Mouse (Mus musculus) bone marrow macrophage, adult 2 months (primary cell): Measurements from ENCODE around the gene Slc10a6. TPM values are rescaled to one million over a fixed set of nuclear protein-coding genes. Genes with fewer than 3 reads are reported as not detected.

Experiments
- H3K27ac ChIP-seq: 2 replicates; pipeline ENCODE4 v1.5.1; 2012; ENCODE audit warnings: low read depth, low read length; ENCODE audit not compliant: insufficient read depth
- H3K4me1 ChIP-seq: 2 replicates; pipeline ENCODE4 v1.6.1; 2012; ENCODE audit warnings: low read length; ENCODE audit not compliant: control insufficient read depth, insufficient read depth
- H3K4me3 ChIP-seq: 2 replicates; pipeline ENCODE4 v1.5.1; 2012; ENCODE audit warnings: mild to moderate bottlenecking, low read length, moderate library complexity; ENCODE audit not compliant: insufficient read depth
- CTCF ChIP-seq: IDR thresholded peaks from 2 replicates; pipeline ENCODE4 v1.5.1; 2012; ENCODE audit warnings: low read depth, mild to moderate bottlenecking, low read length, moderate library complexity
- POLR2A ChIP-seq: IDR thresholded peaks from 2 replicates; pipeline ENCODE4 v1.6.1; 2012; ENCODE audit warnings: mild to moderate bottlenecking, low read depth, low read length, borderline replicate concordance
- polyA plus RNA-seq: library from polyadenylated mRNA; stranded (reverse); fragments of >200 nt; gene quantifications from 2 replicates; pipeline ENCODE4 v1.2.4, GENCODE M21; 2012; ENCODE audit not compliant: missing spikeins, insufficient read depth, insufficient read length

Slc10a6 gene
- polyA plus RNA-seq, 1 experiment, result not detected

GRCm38 (mm10) chr5:103622321-103622720 is 6.9 kb downstream of the Slc10a6 start:
- H3K27ac ChIP-seq, result no peak overlapping the region
- TF ChIP-seq POLR2A (no peak), CTCF (no peak)
- H3K4me1 ChIP-seq, result peaks cover 42% of the 10 kb centered on the region
- no peak overlapping the region for H3K4me3 ChIP-seq

- H3K4me1 ChIP-seq, result peaks cover 46% of the 10 kb centered on the region
- no peak for TF ChIP-seq CTCF
- TF ChIP-seq POLR2A, result no peak
- no peak overlapping the region for H3K4me3 ChIP-seq
- no peak overlapping the region for H3K27ac ChIP-seq
Observed at GRCm38 (mm10) chr5:103620301-103620973, 8.8 kb downstream of the Slc10a6 start.

- Histone ChIP-seq H3K27ac (no peak overlapping the region), H3K4me1 (peaks cover 34% of the 10 kb centered on the region), H3K4me3 (no peak overlapping the region)
- TF ChIP-seq POLR2A, result no peak
- no peak for TF ChIP-seq CTCF
Observed at GRCm38 (mm10) chr5:103617191-103617590, 12.0 kb downstream of the Slc10a6 start.

GRCm38 (mm10) chr5:103614356-103614755 is 14.8 kb downstream of the Slc10a6 start:
- Histone ChIP-seq H3K27ac (peak overlapping the region; percentile 98), H3K4me3 (no peak overlapping the region), H3K4me1 (peaks cover 18% of the 10 kb centered on the region)
- TF ChIP-seq POLR2A (no peak), CTCF (no peak)

- TF ChIP-seq CTCF, result no peak
- no peak for TF ChIP-seq POLR2A
- Histone ChIP-seq H3K4me3 (no peak overlapping the region), H3K4me1 (peaks cover 18% of the 10 kb centered on the region), H3K27ac (no peak overlapping the region)
Observed at GRCm38 (mm10) chr5:103612316-103612715, 16.9 kb downstream of the Slc10a6 start.

- no peak overlapping the region for H3K4me3 ChIP-seq
- TF ChIP-seq CTCF (no peak), POLR2A (no peak)
- H3K4me1 ChIP-seq, result peaks cover 18% of the 10 kb centered on the region
- no peak overlapping the region for H3K27ac ChIP-seq
Observed at GRCm38 (mm10) chr5:103610856-103611472, 18.2 kb downstream of the Slc10a6 start.

GRCm38 (mm10) chr5:103610148-103610547 is 19.1 kb downstream of the Slc10a6 start:
- no peak for TF ChIP-seq CTCF
- TF ChIP-seq POLR2A, result no peak
- Histone ChIP-seq H3K4me1 (peaks cover 11% of the 10 kb centered on the region), H3K27ac (no peak overlapping the region), H3K4me3 (no peak overlapping the region)

- TF ChIP-seq CTCF, result no peak
- no peak for TF ChIP-seq POLR2A
- Histone ChIP-seq H3K4me1 (no peaks in the 10 kb centered on the region), H3K27ac (no peak overlapping the region), H3K4me3 (no peak overlapping the region)
Observed at GRCm38 (mm10) chr5:103605707-103606106, 23.5 kb downstream of the Slc10a6 start.

GRCm38 (mm10) chr5:103603115-103603893 is 25.9 kb downstream of the Slc10a6 start:
- no peak for TF ChIP-seq POLR2A
- TF ChIP-seq CTCF, result no peak
- peaks cover 6% of the 10 kb centered on the region for H3K4me1 ChIP-seq
- no peak overlapping the region for H3K27ac ChIP-seq
- H3K4me3 ChIP-seq, result no peak overlapping the region

- H3K4me1 ChIP-seq, result peaks cover 8% of the 10 kb centered on the region
- no peak for TF ChIP-seq CTCF
- TF ChIP-seq POLR2A, result no peak
- H3K27ac ChIP-seq, result no peak overlapping the region
- H3K4me3 ChIP-seq, result no peak overlapping the region
Observed at GRCm38 (mm10) chr5:103598881-103599280, 30.3 kb downstream of the Slc10a6 start.
